Comparison of ENCODE assay signal across 7 mouse cellular contexts in genomic region chr8:120588908-120589771, GRCm38 (mm10). TPM values are rescaled to one million over a fixed set of nuclear protein-coding genes. Genes with fewer than 3 reads are reported as not detected.
DNase-seq lines count a peak whose midpoint lies in the region; ATAC-seq lines count a peak whose summit lies in the region.

TSS of gene Gins2 (minus strand) at chr8:120589304.

- peak within 1 kb of the TSS; percentile 43 for H3K27ac ChIP-seq in intestine, embryonic 16.5 days (ENCODE audit: low read length)
- no peak within 1 kb of the TSS; the same call in 1 of the 2 replicates for H3K27ac ChIP-seq in midbrain, embryonic 11.5 days (ENCODE audit: low read depth, low read length)

- peak within 1 kb of the TSS; percentile 81 for H3K9ac ChIP-seq in intestine, embryonic 16.5 days (ENCODE audit: low read depth, low read length)
- H3K9ac ChIP-seq in midbrain, embryonic 11.5 days (ENCODE audit: low read length): peak within 1 kb of the TSS; percentile 80

- peak; percentile 100 for DNase-seq in adrenal gland, adult 8-10 months
- peak; percentile 100 for DNase-seq in embryo, embryonic 9.5 days (ENCODE audit: extremely low spot score)
- peak; percentile 96 to 98 for DNase-seq in gastrocnemius, postnatal 4 days (ENCODE audit: low spot score in 2 of 2)
- peak; percentile 98 to 99 for DNase-seq in left cerebral cortex, postnatal 36 days (ENCODE audit: low spot score in 2 of 2)
- DNase-seq in midbrain, embryonic 11.5 days (ENCODE audit: low spot score, missing footprints): peak; percentile 100
- DNase-seq in skeletal muscle tissue, adult 2 months (ENCODE audit: low read depth, low spot score): peak; percentile 99

- ATAC-seq in intestine, embryonic 16.5 days: peak; percentile 99
- ATAC-seq in midbrain, embryonic 11.5 days (ENCODE audit: low FRiP score): peak; percentile 99

- WGBS in intestine, embryonic 16.5 days: under 1% methylated on average over 67 of the region's 67 CpGs
- WGBS in midbrain, embryonic 11.5 days: under 1% methylated on average over 67 of the region's 67 CpGs

- no peaks in the 10 kb centered on the region for H3K27me3 ChIP-seq in intestine, embryonic 16.5 days (replicated peaks; ENCODE audit: control insufficient read depth, insufficient read depth, low read length)
- H3K27me3 ChIP-seq in midbrain, embryonic 11.5 days (ENCODE audit: control insufficient read depth, insufficient read depth, low read length): no peaks in the 10 kb centered on the region

- peaks cover 10% of the 10 kb centered on the region for H3K4me1 ChIP-seq in intestine, embryonic 16.5 days (ENCODE audit: control insufficient read depth, insufficient read depth, low read length)
- peaks cover 8% of the 10 kb centered on the region for H3K4me1 ChIP-seq in midbrain, embryonic 11.5 days (ENCODE audit: control insufficient read depth, insufficient read depth, low read length)

- no peaks in the 10 kb centered on the region; the same call in 1 of the 2 replicates for H3K36me3 ChIP-seq in intestine, embryonic 16.5 days (ENCODE audit: control insufficient read depth, insufficient read depth, low read length)
- H3K36me3 ChIP-seq in midbrain, embryonic 11.5 days (ENCODE audit: control insufficient read depth, insufficient read depth, low read length): peaks cover 2% of the 10 kb centered on the region; the same call in 1 of the 2 replicates

- peak within 1 kb of the TSS; percentile 88 for H3K4me2 ChIP-seq in intestine, embryonic 16.5 days (ENCODE audit: low read depth, low read length)
- peak within 1 kb of the TSS; percentile 89 for H3K4me2 ChIP-seq in midbrain, embryonic 11.5 days

- H3K4me3 ChIP-seq in intestine, embryonic 16.5 days (ENCODE audit: low read length): peak within 1 kb of the TSS; percentile 76
- H3K4me3 ChIP-seq in midbrain, embryonic 11.5 days (ENCODE audit: low read depth, low read length): peak within 1 kb of the TSS; percentile 68

- no peaks in the 10 kb centered on the region for H3K9me3 ChIP-seq in intestine, embryonic 16.5 days (ENCODE audit: control insufficient read depth, low read length)
- H3K9me3 ChIP-seq in midbrain, embryonic 11.5 days (ENCODE audit: control insufficient read depth, low read length): no peaks in the 10 kb centered on the region

- intact Hi-C loops in left cerebral cortex, postnatal 36 days (cut with DNase I): no loop called here

RNA-seq across cellular contexts. Expression of gene Gins2, which starts in this region (rescaled TPM):
- total RNA-seq in adrenal gland, adult 8-10 months (2022): 1 to 10 TPM; 5.2 to 10.0 (median 6.5) TPM
- total RNA-seq in gastrocnemius, postnatal 4 days (2021): 10 to 100 TPM; 22.5 to 26.3 TPM
- 75.1 and 87.5 TPM in 2 replicates for polyA plus RNA-seq in intestine, embryonic 16.5 days (2015; fragmentation: Nextera tagmentation; extraction: Ambion mirVana)
- total RNA-seq in left cerebral cortex, postnatal 36 days (2021): 1 to 10 TPM in 1 of 2 experiments, under 1 TPM in 1; 0.74 to 1.8 TPM
- polyA plus RNA-seq in midbrain, embryonic 11.5 days (2014; fragmentation: Nextera tagmentation; extraction: Ambion mirVana): 113 and 120 TPM in 2 replicates
